In genomic region chr7:57132471-57132870, GRCm38 (mm10) we compare ENCODE assay signal across 13 mouse cellular contexts.
"Had no signal": no experiment of that assay in that cellular context is flagged by ENCODE, and none has a peak within 500 bp of the region (broad histone marks: within the 10 kb centered on the region; RNA-seq: fewer than 3 reads in every experiment).

No protein-coding gene starts in this region.

- DNase-seq: kidney, postnatal 10 days; kidney, postnatal 4 days; lung, adult 2 months; lung, postnatal 36 days; midbrain, embryonic 14.5 days; thymus, adult 2 months; thymus, postnatal 25 days had no signal

- H3K27ac ChIP-seq: layer of hippocampus, adult 2 months; limb, embryonic 10.5 days; liver, embryonic 15.5 days; neural tube, embryonic 15.5 days had no signal

- ATAC-seq: lung, postnatal 0 days had no signal

- H3K4me3 ChIP-seq: layer of hippocampus, adult 2 months; limb, embryonic 10.5 days; liver, embryonic 15.5 days; myocyte; neural tube, embryonic 15.5 days had no signal
